Mouse (Mus musculus) T-cell, adult 2 months (primary cell): ENCODE results near the gene Dact1.
A peak's percentile ranks its signal among the peaks of the same experiment; 100 is the strongest.

Experiments
- DNase-seq: peaks from one replicate; pipeline ENCODE4 v3.0.0; 2022; ENCODE audit warnings: low spot score

The Dact1 gene

DNA sequence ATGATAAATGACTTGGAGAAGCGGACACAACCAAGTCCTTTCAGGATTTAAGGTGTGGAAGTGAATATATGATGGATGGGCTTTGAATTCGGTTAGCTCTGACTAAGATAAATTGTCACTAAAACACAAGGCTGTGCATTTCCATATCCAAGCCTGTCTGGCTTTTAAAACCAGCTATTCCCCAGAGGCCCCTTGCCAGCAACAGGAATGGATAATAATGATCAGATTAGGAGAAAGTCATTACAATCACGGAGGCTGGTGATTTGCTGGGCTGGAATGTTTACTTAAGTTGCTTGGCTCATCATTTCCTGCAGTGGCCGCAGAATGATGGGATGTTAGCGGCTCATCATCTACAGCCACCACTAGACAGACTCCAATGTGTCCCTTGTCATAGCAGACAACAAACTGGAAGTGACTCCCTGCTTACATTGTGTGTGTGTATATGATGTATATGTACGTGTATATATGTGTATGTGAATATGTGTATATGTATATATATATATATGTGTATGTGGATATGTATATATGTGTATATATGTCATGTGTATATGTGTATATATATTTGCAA is 28.3 kb downstream of the Dact1 start:
- DNase-seq = no peak

GRCm38 (mm10) chr12:71339142-71339848 is 29.6 kb downstream of the Dact1 start:
- no peak for DNase-seq

GRCm38 (mm10) chr12:71342397-71342796 is 32.7 kb downstream of the Dact1 start:
- peak; percentile 48 for DNase-seq

- DNase-seq = no peak
Observed at GRCm38 (mm10) chr12:71345471-71345870, 35.8 kb downstream of the Dact1 start.

DNA sequence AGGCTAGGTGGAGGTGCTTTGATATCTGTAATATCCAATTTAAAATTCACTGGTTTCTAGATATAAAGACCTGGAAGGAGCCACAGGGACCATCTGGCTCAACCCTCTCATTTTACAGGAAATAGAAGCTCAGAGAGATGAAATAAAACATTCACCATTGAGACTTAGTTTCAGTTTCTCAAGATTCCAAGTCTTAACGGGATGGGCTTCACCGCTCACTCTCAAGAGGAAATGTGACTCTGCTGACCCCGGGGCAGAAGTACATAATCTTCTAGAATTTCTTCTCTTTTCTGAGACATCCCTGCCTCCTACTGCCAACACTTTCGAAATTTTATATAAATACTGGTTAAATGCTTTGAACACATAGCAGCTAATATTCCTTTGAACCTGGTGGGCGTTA is 36.4 kb downstream of the Dact1 start:
- DNase-seq = no peak

DNA sequence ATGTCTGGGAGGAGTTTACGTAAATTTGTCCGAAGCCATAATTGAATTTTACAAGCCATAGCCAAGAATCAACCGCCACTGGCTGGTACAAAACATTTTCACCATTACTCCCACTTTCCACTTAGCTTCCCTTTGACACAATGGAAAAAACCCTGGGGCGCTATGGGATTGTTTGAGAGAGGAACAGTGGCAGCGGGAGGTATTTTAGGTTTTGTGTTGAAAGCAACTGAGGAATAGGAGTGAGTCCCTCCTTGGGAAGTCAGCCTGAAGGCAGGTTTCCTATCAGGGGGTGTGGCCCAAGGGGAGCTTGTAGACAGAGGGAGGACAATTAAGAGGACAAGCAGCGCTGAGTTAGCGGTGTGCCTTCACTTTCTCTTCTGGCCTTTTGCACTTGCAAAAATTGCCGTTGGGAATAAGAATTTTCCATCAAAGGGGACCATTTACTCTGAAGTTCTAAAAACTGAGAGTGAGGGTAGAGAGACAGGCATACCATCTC is 38.8 kb downstream of the Dact1 start:
- DNase-seq = no peak

GRCm38 (mm10) chr12:71350077-71350476 is 40.4 kb downstream of the Dact1 start:
- DNase-seq = no peak

DNA sequence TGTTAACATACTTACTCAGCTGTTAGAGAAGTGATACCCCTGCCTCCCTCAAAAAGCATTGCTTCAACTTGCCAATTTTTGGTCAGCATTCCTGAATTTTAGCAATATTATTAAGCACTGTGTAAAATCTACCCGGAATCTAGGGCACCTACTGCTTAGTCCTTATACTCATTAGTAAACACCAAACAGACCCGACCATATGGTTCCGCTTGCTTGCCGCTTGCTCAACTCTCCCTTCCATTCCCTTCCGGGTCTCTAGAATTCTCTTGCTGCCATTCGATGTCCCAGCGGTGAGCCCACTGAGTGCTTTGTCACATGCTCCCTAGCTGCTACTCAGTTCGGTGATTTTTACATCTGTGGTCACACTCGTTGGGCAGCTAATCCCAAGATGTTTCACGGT is 45.0 kb downstream of the Dact1 start:
- no peak for DNase-seq

- no peak for DNase-seq
Observed at GRCm38 (mm10) chr12:71355092-71355491, 45.4 kb downstream of the Dact1 start.

DNA sequence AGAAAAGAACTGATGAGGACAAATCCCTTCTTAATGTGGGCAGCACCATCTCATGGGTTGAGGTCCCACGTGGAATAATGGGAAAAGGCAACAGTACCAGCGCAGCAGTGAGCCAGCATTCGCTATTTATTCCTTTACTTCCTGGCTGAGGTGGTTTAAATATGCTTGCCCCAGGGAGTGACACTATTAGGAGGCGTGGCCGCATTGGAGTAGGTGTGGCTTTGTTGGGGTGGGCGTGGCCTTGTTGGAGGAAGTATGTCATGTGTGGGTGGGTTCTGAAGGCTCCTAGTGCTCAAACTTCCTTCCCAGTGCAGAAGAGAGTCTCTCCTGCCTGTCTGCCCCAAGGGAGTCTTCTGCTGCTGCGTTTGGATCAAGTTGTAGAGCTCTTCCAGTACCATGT is 51.9 kb downstream of the Dact1 start:
- DNase-seq = no peak

GRCm38 (mm10) chr12:71362425-71362824 is 52.7 kb downstream of the Dact1 start:
- DNase-seq = no peak

DNA sequence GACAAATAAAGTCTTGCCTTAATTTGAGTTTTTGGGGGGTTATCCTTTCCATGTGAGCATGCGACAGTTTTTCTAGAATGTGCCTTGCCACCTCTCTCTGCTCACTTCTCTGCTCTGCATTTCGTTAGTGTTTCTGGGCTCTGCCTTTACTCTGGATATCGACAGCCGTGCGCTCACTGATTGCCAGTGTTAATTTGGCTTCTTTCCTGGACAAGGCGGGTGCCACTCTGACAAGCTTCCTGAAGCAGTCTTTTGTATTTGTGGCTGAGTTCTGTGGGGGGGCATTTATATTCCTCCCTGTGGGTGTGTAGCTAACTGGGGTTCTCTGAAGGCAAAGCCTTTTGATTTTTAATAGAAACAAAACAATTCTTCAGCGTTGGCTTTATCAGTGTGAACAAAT is 54.4 kb downstream of the Dact1 start:
- no peak for DNase-seq

DNA sequence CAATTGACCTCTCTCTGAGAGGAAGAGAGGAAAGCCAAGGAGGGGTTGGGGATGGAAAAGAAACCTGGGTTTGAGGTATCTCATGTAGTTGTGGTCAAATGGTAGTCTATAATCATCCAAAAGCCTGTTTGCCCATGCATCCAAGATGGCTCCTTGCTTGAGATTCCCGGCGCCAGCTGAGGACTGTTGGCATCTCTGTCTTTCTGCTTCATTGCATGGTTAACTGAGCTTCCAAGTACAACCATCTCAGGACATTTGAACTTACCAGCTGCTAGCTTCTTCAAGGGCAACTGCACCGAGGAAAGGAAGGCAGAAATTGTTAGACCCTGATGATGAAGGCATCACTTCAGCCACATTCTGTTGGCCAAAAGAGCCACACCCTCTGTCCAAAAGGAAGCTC is 54.8 kb downstream of the Dact1 start:
- DNase-seq = no peak

GRCm38 (mm10) chr12:71365208-71365607 is 55.5 kb downstream of the Dact1 start:
- no peak for DNase-seq

- no peak for DNase-seq
Observed at GRCm38 (mm10) chr12:71366175-71366574, 56.5 kb downstream of the Dact1 start.

DNA sequence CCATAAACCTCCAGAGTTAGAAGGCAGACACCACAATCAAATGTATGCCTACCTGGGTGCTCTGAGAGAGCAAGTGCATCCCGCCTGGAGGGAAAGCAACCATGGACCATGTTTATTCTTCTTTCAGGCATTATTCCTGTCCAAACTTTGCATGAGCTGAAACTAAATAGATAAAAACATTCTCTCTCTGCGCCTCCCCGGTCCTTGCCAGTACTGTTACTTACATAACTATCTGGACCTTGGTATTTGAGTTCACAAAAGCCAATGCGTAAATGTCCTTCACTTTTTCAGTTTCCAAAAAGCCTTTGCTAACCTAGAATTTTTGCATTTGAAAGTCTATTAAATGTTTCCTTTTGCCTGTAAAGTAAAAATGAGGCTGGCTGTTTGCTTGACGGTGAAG is 58.9 kb downstream of the Dact1 start:
- DNase-seq = no peak
